Mouse (Mus musculus) spleen, embryonic (tissue): ENCODE data around the gene Wbp1.

Experiments
- CTCF ChIA-PET: fragments of 350-600 bp; sonication (Branson Sonifier 250); formaldehyde crosslinking; loops from one replicate; lab custom pipeline; 2022; lab: Charles Lee

Wbp1 gene

DNA sequence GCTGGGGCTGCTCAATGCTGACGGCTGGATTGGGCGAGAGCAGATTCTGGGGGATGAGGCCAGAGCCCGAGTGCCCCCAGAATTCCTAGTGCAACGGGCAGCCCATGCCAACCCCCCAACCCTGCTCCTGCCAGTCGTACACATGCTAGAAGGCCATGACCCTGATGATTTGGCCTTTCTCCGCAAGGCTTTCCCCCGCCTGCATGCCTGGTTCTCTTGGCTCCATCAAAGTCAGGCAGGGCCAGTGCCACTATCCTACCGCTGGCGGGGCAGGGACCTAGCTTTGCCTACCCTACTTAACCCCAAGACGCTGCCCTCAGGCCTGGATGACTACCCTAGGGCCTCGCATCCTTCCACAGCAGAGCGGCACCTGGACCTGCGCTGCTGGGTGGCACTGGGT, 3.7 kb downstream of the Wbp1 start:
- CTCF ChIA-PET, result no interaction called here

DNA sequence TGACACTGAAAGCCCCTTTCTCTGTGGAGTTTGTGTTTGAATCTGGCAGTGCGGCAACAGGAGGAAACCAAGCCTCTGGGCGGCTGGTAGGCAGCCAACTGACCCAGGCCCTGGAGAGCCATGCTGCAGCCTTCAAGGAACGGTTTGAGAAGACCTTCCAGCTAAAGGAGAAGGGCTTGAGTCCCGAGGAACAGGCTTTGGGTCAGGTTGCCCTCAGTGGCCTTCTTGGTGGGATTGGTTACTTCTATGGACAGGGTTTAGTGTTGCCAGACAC, 4.3 kb downstream of the Wbp1 start:
- CTCF ChIA-PET, result no interaction called here

DNA sequence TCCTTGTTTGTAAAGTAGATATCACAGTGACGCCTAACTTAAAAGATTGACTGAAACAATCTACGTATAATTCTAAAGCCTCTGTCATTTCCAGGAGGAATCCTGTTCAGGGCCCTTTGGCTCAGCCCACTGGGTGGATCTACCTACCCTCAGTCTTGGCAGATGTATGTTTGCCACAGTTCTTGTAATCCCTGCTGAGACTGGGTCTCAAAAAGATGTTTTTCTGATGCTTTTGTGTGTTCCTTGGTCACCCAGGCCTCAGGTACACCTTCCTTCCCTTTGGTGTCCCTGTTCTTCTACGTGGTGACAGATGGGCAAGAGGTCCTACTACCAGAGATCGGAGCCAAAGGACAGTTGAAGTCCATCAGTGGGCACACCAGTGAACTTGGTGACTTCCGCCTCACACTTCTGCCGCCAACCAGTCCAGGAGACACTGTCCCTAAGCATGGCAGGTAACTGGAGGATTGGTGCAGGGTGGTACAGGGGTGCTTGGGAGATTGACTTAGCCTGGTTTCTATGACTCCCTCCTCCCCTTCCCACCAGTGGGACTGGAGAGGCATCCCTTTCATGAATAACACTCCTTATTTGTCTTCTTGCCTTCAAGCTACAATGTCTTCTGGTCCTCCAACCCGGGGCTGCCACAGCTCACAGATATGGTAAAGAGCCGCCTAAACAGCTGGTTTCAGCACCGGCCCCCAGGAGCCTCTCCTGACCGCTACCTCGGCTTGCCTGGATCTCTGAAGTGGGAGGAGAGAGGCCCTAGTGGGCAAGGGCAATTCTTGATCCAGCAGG, 4.8 kb downstream of the Wbp1 start:
- CTCF ChIA-PET, result no interaction called here

DNA sequence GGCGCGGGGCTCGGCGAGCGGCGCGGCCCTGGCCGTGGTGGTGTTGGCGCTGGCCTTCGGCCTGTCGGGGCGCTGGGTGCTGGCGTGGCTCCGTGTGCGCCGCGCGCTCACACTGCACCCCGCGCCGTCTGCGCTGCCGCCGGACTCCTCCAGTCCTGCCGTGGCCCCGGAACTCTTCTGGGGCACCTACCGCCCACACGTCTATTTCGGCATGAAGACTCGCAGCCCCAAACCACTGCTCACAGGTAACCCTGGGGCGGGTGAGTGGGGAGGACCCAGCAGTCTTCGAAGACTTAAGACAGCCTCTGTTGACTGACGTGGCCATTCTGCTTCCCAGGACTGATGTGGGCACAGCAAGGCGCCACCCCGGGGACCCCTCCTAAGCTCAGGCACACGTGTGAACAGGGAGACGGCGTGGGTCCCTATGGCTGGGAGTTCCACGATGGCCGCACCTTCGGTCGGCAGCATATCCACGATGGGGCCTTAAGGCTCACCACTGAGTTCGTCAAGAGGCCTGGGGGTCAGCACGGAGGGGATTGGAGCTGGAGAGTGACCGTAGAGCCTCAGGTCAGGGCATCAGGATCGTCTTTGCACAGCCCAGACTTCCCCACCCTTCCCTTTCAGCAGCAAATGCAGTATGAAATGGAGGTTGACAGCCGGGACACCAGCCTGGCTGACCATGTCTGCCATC, 5.5 kb downstream of the Wbp1 start:
- CTCF ChIA-PET, result no interaction called here

DNA sequence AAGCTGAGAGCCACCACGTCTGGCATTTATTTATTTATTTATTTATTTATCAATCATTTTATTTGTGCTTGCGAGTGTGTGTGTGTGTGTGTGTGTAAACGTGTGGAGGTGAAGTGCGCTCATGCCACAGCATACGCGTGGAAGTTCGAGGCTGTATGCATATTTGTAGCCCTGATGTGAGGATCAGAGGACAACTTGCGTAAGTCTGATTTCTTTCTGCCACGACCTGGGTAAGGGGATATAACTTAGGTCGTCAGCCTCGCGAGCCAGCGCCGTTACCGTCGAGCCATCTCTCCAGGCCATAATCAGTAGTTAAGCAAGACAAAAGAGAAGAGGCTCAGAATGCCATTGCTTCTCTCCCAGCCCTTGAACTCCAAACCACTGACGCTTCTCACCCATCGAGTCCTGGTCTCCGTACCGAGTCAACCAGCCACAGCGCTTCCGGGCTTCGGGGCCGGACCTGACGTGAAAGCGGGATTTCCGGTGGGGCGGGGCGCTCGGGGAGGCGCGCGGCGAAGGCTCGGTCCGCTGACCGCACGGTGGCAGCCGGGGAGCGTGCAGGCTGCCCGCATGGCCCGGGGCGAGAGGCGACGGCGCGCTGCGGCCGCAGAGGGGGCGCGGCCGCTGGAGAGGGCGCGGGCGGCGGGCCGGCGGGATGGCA, 6.2 kb downstream of the Wbp1 start, which contains the start of gene Mogs:
Gene Mogs (plus strand): TSS at position 486 of the 661 bp plus-strand sequence.
- CTCF ChIA-PET, result no interaction called here

DNA sequence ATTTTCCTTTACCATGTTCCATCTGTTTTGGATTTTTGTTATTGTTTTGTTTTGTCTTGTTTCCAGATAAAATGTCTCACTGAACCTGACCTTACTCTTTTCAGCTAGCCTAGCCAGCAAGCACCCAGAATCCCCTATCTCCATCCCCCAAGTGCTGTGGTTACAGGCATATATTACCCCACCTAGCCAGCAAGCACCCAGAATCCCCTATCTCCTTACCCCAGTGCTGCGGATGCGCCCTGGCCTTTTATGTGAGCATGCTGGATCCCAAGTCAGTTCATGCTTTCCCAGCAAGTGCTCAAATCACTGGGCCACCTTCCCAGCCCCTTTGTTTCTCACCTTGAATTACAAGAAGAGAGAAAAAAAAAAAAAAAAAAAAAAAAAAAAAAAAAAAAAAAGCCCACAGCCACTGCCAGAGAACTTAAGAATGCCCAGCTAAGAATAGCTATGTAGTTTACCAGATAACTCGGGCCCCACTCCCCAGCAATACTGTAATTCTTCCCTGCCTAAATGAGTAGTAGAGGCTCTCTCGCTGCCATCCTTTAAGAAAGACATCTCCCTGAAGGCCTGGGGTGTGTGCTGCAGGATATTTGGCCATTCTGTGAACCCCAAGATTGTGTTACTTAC, 9.7 kb downstream of the Wbp1 start:
- CTCF ChIA-PET, result no interaction called here

DNA sequence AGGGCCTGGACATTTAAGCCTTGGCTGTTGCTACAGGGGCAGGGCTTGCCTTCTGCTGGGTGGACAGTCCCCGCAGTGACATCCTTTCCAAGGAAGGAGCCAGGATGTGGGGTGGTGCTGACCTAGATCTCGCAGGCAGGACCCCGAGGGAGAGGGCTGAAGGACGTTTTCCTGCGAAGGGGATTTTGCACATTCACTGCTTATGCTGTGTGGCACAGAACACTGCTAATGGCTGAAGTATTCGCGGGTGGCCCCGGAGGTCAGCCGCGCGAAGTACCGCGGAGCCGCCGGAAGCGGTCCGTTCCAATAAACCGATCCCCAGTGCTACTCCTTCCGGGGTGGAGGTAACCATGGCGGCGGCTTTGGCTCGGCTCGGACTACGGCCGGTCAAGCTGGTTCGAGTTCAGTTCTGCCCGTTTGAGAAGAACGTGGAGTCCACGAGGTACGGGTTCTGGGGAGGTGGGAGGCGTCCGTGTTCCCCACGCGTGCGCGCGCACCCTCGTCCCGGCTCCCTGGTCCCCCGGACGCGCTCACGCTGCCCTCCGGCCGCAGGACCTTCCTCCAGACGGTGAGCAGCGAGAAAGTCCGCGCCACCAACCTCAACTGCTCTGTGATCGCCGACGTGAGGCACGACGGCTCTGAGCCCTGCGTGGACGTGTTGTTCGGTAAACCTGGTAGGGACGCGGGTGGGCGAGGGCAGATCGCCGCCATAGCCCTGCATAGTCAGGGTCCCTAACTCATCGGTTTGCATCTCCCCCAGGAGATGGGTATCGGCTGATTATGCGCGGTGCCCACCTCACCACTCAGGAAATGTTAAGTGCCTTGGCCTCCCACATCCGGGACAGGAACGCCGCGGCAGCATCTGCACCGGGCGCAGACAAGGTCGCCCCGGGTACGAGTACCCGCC, 12.3 kb downstream of the Wbp1 start, which contains the start of gene Mrpl53:
Gene Mrpl53 (plus strand): TSS at position 279 of the 907 bp plus-strand sequence.
- CTCF ChIA-PET, result interaction anchor here (0.6 to 1.3 kb wide), 3 partner anchors 10 to 104 kb away, joined by 3 to 14 read pairs (median 3); no protein-coding TSS in a partner anchor

DNA sequence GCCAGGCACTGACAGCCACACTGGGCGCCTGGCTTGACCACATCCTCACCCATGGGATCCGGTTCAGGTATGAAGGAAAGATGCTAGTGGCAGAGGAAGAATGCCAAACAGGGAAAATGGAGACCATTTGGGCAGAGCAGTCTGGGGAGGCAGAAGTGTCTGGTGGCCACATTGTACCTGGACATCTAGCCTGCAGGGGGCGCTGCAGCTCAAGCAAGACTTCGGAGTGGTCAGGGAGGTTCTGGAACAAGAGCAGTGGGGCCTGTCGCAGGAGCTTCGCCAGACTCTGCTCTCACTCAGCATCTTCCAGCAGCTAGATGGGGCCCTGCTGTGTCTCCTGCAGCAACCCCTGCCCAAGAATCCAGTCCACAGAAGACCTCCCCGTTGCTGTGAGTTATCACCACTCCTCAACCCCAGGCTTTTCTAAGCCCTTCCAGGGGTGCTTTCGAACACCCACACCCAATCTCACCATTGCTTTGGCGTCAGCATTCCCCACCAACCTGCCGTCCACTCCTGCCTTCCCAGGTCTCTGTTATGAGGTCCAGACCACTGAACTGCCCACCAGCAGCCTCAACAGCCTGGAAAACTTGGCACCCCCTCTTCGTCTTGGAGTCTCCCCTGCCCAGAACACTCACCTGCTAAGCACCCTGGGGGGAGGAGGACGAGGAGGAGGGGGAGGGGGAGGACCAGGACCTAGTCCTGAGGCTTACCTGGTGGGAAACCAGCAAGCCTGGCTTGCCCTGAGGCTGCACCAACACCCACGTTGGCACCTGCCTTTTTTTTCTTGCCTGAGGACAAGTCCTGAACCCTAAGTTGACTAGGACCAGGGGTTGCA, 13.6 kb downstream of the Wbp1 start:
- CTCF ChIA-PET, result interaction anchor here (1.3 kb wide), 1 partner anchor 11 kb away, joined by 3 read pairs; no protein-coding TSS in a partner anchor

DNA sequence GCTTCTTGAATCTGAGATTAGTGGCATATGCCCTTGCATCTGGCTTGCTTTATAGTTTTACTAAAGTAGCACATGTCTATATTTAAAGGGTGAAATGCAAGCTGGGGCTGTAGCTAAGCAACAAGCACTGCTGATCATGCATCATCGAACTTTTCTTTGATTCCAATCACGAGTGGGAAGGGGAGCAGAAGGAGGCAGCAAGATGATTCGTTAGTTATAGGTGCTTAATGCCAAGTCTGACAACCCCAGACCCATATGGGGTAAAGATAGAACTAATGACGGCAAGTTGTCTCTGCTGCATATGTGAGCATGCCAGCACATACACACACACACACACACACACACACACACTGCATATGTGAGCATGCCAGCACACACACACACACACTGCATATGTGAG, 17.2 kb downstream of the Wbp1 start:
- CTCF ChIA-PET, result no interaction called here

DNA sequence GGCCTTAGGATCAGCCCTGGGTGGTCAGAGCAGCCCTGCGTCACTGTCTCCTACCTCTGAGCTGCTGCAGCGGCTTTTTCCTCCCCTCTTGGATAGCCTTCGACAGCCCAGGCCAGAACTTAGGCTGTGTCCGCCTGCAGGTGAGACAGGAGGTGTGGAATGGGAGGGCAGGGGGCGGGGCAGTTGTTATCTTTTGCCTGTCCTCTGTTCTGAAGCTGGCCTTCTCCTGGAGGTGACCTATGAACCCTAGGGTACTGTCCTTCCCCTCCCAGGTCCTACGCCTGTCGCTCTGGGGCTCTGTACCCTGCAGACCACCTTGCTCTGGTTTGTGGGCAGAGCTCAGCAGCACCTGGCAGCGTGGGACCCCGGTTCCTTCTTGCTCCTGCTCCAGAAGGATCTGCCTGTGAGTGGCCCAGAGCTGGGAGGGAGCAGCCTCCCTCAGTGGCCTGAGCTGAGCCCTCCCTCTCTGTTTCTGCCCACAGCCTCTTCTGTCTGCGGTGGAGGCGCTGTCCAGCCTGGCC, 18.2 kb downstream of the Wbp1 start:
- CTCF ChIA-PET, result interaction anchor here (1.0 kb wide), 1 partner anchor 82 kb away, joined by 3 read pairs; no protein-coding TSS in a partner anchor

DNA sequence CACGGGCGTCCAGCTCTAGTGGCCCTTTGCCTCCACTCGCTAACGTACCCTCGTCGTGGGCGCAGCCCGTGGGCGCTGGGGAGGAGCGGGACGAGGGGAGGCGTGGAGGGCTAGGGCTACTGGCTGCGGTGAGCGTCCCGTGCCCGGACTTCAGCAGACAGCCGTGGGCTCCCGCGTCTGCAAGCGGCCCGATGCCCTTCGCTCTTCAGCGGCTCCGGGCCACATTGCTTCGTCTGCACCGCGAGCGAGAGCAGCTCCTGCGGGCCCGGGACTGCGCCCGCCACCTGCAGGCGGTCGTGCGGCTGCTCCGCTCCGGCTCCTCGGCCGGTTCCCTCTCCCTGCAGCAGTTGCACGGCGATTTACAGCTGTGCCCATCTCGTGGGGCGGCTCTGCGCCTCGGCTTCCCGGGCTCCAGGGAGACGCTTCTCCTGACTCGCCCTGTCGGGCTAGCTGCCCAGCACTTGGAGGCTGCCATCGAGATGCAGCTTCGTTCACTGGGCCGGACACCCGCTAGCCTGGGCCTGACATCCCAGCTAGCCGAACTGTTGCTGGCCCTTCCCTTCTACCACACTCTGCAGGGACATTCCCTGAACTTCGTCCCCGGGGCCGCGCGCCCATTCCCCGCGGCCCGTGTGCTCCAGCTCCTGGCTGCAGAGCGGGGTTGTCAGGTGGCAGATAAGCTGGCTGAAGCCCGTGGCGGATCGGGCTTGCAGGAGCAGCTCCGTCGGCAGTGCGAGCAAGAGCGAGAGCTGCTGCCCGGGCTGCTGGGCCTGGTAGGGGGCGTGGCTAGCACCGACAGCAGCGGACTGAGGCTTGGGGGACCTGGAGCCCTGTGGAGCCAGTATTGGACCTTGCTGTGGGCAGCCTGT, 19.4 kb downstream of the Wbp1 start:
- CTCF ChIA-PET, result interaction anchor here (0.6 to 2.3 kb wide), 4 partner anchors 18 to 105 kb away, joined by 3 to 8 read pairs (median 4); no protein-coding TSS in a partner anchor

DNA sequence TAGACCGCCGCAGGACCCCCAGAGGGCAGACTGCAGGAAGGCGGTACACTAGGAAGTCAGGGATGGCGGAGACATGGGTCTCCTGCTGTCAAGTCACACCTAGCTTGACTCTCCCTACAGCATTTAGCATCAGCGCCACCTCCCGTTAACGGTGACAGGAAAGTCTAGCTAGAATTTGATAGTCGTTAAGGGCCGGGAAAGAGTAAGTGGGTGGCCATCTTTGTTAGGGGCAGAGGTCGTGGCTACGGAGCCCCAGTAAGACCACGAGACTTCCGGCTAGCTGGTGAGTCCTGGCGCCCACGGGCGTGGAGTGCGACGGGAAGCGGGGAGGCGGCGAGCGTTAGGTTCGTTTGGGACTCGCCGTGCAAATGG, 20.1 kb downstream of the Wbp1 start, which contains the start of the genes Ccdc142 and Gm42688:
Gene Ccdc142 (plus strand): TSS at position 286 of the 372 bp plus-strand sequence.
Gene Gm42688 (plus strand): TSS at position 302 of the 372 bp plus-strand sequence.
- CTCF ChIA-PET, result interaction anchor here (1.4 to 2.3 kb wide), 2 partner anchors 23 to 105 kb away, joined by 4 to 8 read pairs; no protein-coding TSS in a partner anchor

DNA sequence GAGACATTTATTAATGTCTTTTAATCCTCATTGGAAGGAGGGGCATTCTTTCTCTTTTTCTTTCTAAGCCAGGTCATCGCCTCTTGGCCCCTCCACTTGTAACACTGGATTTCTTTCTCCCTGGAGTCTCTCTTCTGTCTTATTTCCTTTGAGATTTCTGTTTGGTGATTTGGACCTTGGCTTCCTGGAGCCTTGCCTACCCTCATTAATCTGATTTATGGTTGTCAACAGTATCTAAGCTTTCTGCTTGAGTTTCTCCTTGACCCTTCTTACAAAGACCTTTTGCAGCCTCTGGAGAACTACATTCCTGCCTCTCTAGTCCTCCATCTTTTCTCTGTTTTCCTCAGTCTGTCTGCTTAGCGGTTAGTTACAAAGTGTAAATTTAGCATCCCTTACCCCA, 22.9 kb downstream of the Wbp1 start:
- CTCF ChIA-PET, result interaction anchor here (0.7 kb wide), 1 partner anchor 26 kb away, joined by 6 read pairs; no protein-coding TSS in a partner anchor

DNA sequence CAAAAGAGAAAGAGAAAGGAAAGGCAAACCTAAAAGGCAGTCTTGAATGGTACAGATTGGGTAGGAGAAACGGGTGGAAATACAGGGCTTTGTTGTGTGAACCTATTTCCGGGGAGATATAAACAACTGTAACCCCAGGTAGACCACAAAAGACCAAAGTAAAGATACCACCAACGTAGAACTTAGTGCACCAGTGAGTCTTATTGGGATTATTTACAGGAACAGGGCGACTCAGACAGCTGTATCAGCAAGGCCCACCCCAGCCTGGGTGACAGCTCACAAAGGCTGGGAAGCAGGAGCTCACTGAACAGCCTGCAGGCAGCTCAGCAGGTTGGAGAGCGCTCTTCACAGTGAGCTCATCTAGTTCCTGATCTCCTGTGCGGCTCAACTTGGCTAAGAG, 25.4 kb downstream of the Wbp1 start:
- CTCF ChIA-PET, result no interaction called here

DNA sequence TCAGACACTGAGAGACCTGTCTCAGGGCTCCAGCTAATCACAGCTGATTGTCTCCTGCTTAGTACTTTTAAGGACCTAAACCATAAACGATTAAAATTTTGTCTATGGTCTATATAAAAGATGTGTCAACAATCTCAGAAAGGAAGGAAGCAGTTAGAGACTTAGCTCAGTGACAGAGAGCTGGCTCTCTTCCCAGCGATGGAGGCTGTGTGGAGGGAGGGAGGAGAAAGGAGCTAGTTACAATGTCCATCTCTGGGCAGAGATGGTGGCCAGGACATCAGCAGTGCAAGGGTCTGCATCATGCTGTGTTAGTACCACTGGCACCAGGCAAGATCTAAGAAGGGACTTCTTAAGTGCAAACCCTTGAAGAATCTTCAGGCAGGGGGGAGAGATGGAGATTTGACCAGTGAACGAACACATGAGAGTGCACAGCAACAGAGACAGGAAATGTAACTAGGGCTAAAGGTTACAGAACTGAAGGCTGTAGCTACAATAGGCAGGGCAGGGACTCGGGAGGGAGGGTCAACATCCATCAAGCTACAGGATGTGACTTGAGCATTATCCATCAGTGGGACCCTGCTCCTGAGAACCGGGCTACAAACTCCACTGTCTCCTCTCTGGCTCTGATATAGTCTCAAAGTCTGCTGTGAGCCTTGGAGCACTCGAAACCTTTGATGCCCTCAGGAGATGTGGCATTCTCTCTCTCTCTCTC, 28.8 kb downstream of the Wbp1 start:
- CTCF ChIA-PET, result no interaction called here

DNA sequence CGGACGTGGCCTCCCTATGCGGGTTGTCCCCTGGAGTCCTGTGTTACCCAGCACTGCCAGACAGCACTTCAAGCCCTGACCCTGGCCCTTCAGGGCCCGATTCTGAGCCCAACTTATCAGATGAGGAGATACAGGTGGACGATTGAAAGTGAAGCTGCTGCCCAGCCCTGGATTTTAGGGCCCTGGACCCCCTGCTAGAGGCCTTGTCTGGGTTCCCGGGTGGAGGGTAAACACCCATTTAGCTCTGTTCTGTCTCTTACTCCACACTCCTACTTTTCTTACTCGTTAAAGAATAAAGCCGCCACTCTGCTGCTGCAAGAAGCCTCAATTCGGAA, 33.5 kb downstream of the Wbp1 start:
- CTCF ChIA-PET, result no interaction called here

DNA sequence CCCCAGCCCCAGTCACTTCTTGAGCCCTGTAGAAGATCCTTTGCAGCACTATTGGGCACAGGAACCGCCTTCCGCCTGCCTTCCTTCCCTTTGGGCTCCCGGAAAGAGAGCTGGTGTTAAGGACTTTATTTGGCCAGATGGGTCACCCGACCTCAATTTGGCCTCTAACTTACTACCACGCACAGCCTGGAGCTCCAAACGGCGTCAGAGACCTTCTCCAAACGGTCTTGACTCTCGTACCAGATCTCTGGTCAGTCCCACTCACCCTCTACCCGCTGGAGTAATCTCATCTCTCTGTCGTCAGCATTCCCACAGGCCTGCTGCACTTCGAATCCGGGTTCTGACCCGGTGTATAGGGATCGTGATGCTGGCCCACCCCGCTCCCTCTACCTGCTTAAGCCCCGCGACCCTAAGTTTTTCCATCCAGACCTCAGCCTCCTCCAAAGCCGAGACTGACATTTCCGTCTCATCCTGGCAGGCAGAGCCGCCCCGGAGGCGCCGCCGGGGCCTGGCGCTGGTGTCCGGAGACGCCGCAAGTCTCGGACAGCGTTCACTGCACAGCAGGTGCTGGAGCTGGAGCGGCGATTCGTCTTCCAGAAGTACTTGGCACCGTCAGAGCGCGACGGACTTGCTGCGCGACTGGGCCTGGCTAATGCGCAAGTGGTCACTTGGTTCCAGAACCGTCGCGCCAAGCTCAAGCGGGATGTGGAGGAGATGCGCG, 34.0 kb downstream of the Wbp1 start:
- CTCF ChIA-PET, result no interaction called here
